Mouse (Mus musculus) heart, embryonic 11.5 days (tissue): ENCODE results near the gene Lrrc32. TPM values are rescaled to one million over a fixed set of nuclear protein-coding genes. Genes with fewer than 3 reads are reported as not detected.
A peak's percentile ranks its signal among the peaks of the same experiment; 100 is the strongest.

Experiments used
- ATAC-seq: fragments of 200-750 bp; cut with Nextera tagmentation; replicated peaks from 2 replicates; pipeline ENCODE4 v1.8.0; 2017; ENCODE audit warnings: moderate library complexity; ENCODE audit not compliant: insufficient number of reproducible peaks, low FRiP score, low TSS enrichment
- H3K27ac ChIP-seq: fragments of 300-500 bp; sonication (generic); 2 replicates; pipeline ENCODE4 v1.5.1; 2014; ENCODE audit warnings: mild to moderate bottlenecking, low read depth, low read length
- H3K27me3 ChIP-seq: fragments of 300-500 bp; sonication (generic); 2 replicates; pipeline ENCODE4 v1.6.1; 2014; ENCODE audit warnings: mild to moderate bottlenecking, low read length, mixed read lengths; ENCODE audit not compliant: control insufficient read depth, insufficient read depth
- H3K36me3 ChIP-seq: fragments of 300-500 bp; sonication (generic); 2 replicates; pipeline ENCODE4 v1.6.1; 2014; ENCODE audit warnings: mild to moderate bottlenecking, low read length, moderate library complexity, mixed read lengths; ENCODE audit not compliant: control insufficient read depth, insufficient read depth
- H3K4me1 ChIP-seq: fragments of 300-500 bp; sonication (generic); 2 replicates; pipeline ENCODE4 v1.6.1; 2014; ENCODE audit warnings: low read length; ENCODE audit not compliant: control insufficient read depth, insufficient read depth
- H3K4me2 ChIP-seq: fragments of 300-500 bp; sonication (generic); 2 replicates; pipeline ENCODE4 v1.6.1; 2014; ENCODE audit warnings: mild to moderate bottlenecking, moderate library complexity
- H3K4me3 ChIP-seq: fragments of 300-500 bp; sonication (generic); 2 replicates; pipeline ENCODE4 v1.5.1; 2014; ENCODE audit warnings: low read depth, low read length
- H3K9ac ChIP-seq: fragments of 300-500 bp; sonication (generic); 2 replicates; pipeline ENCODE4 v1.6.1; 2014; ENCODE audit warnings: mild to moderate bottlenecking, low read depth, low read length, moderate library complexity
- H3K9me3 ChIP-seq: fragments of 300-500 bp; sonication (generic); replicated peaks from 2 replicates; pipeline ENCODE4 v1.6.1; 2016; ENCODE audit warnings: low read length; ENCODE audit not compliant: control insufficient read depth
- WGBS: fragments of 180-500 bp; shearing (Covaris S2); extraction: QIAGEN DNeasy Blood & Tissue Kit; methylation state at CpG from one replicate; pipeline ENCODE4 v1.1.7; 2014; ENCODE audit not compliant: insufficient replicate concordance; 5-methylcytosine and 5-hydroxymethylcytosine counted together
- polyA plus RNA-seq: library from polyadenylated mRNA; unstranded; fragments of >200 nt; fragmentation: Nextera tagmentation; extraction: Ambion mirVana; gene quantifications from 2 replicates; pipeline ENCODE4 v1.2.1, GENCODE M21; 2014

Lrrc32 gene
- polyA plus RNA-seq, 1 experiment from 2014 or later: 3.9 TPM

- H3K27ac ChIP-seq: no peak overlapping the region
- peaks cover 6% of the 10 kb centered on the region; the same call in 1 of the 2 replicates for H3K27me3 ChIP-seq
- no peak overlapping the region for H3K4me2 ChIP-seq
- no peaks in the 10 kb centered on the region for H3K36me3 ChIP-seq
- no peaks in the 10 kb centered on the region for H3K9me3 ChIP-seq
- no peak for ATAC-seq
- H3K4me3 ChIP-seq: no peak overlapping the region
- 89% methylated on average over 3 of the region's 3 CpGs for WGBS
- H3K9ac ChIP-seq: no peak overlapping the region
- peaks cover 16% of the 10 kb centered on the region for H3K4me1 ChIP-seq
Observed at GRCm38 (mm10) chr7:98527085-98527484, 38.0 kb downstream of the Lrrc32 start.

- no peak overlapping the region for H3K9ac ChIP-seq
- H3K36me3 ChIP-seq: no peaks in the 10 kb centered on the region
- no peak overlapping the region for H3K27ac ChIP-seq
- no peaks in the 10 kb centered on the region for H3K9me3 ChIP-seq
- no peak for ATAC-seq
- H3K4me1 ChIP-seq: peaks cover 16% of the 10 kb centered on the region
- no peaks in the 10 kb centered on the region for H3K27me3 ChIP-seq
- WGBS: 53% methylated on average over 7 of the region's 7 CpGs
- no peak overlapping the region for H3K4me3 ChIP-seq
- no peak overlapping the region for H3K4me2 ChIP-seq
Observed at GRCm38 (mm10) chr7:98531612-98532011, 42.5 kb downstream of the Lrrc32 start.

DNA sequence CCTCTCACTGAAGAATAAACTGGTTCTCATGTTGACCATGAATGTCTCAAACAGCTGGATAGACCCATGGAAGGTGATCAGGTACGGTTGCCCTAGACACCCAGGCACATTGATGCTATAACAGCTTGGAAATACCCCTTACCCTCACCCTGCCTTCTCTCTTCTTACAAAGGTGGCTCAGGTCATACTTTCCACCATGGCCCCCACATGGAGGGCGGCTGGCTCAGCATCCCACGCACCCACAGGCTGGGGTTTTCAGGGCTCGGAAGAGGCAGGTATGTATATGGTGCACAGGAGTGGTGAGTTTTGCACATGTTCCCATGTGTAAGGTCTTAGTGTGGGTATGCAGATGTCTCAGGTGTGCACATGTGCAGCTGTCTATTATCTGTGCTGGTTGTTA, 43.9 kb downstream of the Lrrc32 start:
- WGBS: 79% methylated on average over 4 of the region's 4 CpGs
- Histone ChIP-seq H3K27me3 (no peaks in the 10 kb centered on the region), H3K4me1 (peaks cover 27% of the 10 kb centered on the region), H3K4me3 (no peak overlapping the region), H3K9me3 (no peaks in the 10 kb centered on the region), H3K36me3 (no peaks in the 10 kb centered on the region), H3K9ac (no peak overlapping the region), H3K4me2 (no peak overlapping the region), H3K27ac (no peak overlapping the region)
- ATAC-seq: no peak

DNA sequence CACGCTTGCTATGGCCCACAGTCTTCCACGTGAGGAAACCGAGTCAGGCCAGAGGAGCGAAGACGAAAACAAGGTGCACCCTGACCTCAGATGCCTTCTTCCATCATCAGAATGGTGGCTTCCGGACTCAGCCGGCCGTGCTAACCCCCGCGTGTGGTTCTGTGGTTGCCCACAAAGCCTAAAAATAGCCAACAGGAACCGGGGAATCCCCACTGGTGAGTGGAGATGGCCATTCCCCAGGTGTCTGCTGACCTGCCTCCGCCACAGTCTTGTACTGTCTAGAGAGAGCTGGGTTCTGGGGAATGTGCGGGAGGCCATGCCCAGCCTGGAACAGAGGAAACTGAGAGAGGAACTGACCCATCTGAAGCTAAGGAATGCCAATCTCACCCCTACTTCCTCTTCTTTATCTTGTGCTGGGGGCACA, 45.4 kb downstream of the Lrrc32 start:
- H3K27ac ChIP-seq: no peak overlapping the region
- no peaks in the 10 kb centered on the region for H3K9me3 ChIP-seq
- WGBS: 74% methylated on average over 13 of the region's 13 CpGs
- no peak overlapping the region for H3K4me2 ChIP-seq
- peaks cover 32% of the 10 kb centered on the region for H3K4me1 ChIP-seq
- no peak overlapping the region for H3K9ac ChIP-seq
- no peaks in the 10 kb centered on the region for H3K27me3 ChIP-seq
- H3K4me3 ChIP-seq: no peak overlapping the region
- no peaks in the 10 kb centered on the region for H3K36me3 ChIP-seq
- ATAC-seq: no peak

- WGBS: 82% methylated on average over 6 of the region's 6 CpGs
- Histone ChIP-seq H3K36me3 (no peaks in the 10 kb centered on the region), H3K4me2 (no peak overlapping the region), H3K27me3 (no peaks in the 10 kb centered on the region), H3K4me3 (no peak overlapping the region), H3K9ac (no peak overlapping the region), H3K9me3 (no peaks in the 10 kb centered on the region), H3K27ac (peak overlapping the region; percentile 73), H3K4me1 (peaks cover 32% of the 10 kb centered on the region)
- ATAC-seq: no peak
Observed at GRCm38 (mm10) chr7:98535191-98535590, 46.1 kb downstream of the Lrrc32 start.

DNA sequence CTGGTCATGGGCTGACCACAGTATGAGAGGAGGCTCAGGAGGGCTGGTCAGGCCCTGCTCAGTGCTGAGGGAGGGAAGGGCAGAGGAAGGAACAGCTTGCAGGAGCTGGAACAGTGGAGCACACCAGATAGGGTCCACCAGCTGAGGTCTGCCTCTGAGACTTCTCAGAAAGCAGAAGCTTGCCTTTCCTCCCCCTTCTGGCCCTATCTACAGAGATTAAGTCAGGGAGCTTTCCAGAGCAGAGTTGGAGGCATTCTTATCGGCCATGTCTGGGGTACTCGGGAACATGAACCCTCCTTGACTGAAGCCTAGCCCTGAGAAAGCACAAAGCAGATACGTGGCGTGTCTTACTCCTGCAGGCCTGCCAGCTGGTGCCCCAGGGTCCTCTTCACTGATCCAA, 46.8 kb downstream of the Lrrc32 start:
- ATAC-seq: peak; percentile 64; the same call in 1 of the 2 replicates
- H3K4me1 ChIP-seq: peaks cover 32% of the 10 kb centered on the region
- H3K27ac ChIP-seq: peak overlapping the region; percentile 73
- 41% methylated on average over 4 of the region's 4 CpGs for WGBS
- H3K27me3 ChIP-seq: no peaks in the 10 kb centered on the region
- no peaks in the 10 kb centered on the region for H3K36me3 ChIP-seq
- no peaks in the 10 kb centered on the region for H3K9me3 ChIP-seq
- H3K9ac ChIP-seq: no peak overlapping the region
- no peak overlapping the region for H3K4me3 ChIP-seq
- H3K4me2 ChIP-seq: no peak overlapping the region

DNA sequence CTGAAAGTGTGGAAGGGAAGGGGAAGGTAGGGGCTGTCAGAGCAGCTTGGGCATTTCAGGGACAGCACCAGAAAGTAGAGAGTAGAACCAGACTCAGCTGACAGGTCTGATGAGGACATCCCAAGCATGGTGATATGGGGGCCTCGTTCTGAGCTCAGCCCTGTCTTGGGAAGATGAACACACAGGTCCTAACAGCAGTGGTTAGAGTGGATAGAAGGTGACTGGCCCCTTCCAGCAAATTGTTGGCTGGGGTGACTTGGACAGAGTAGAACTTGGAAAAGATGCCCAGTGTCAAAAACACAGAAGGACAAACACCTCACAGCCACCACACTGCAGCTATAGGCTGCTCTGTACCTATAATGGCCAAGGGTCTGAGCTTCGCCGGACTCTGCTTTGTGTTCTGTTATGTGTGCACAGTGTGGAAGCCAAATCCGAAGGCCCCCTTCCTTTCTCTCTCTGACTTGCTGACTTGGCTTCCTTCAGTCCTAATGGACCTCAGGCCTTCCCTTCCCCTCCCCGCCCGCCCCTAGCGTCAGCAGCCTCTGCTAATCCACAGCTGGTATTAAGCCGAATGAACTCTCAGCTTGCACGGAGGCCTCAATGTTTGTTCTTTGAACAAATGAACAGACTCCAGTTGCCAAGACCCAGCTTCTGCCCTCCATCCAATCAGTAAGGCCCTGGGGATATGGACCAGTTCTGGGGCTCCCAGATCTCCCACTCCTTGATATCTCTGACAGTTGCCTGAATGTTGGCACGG, 48.3 kb downstream of the Lrrc32 start:
- H3K9me3 ChIP-seq: no peaks in the 10 kb centered on the region
- H3K27ac ChIP-seq: peak overlapping the region; percentile 32; the same call in 1 of the 2 replicates
- H3K9ac ChIP-seq: no peak overlapping the region
- 48% methylated on average over 10 of the region's 10 CpGs for WGBS
- ATAC-seq: no peak
- H3K27me3 ChIP-seq: no peaks in the 10 kb centered on the region
- peaks cover 32% of the 10 kb centered on the region for H3K4me1 ChIP-seq
- H3K4me2 ChIP-seq: no peak overlapping the region
- no peaks in the 10 kb centered on the region for H3K36me3 ChIP-seq
- H3K4me3 ChIP-seq: no peak overlapping the region

DNA sequence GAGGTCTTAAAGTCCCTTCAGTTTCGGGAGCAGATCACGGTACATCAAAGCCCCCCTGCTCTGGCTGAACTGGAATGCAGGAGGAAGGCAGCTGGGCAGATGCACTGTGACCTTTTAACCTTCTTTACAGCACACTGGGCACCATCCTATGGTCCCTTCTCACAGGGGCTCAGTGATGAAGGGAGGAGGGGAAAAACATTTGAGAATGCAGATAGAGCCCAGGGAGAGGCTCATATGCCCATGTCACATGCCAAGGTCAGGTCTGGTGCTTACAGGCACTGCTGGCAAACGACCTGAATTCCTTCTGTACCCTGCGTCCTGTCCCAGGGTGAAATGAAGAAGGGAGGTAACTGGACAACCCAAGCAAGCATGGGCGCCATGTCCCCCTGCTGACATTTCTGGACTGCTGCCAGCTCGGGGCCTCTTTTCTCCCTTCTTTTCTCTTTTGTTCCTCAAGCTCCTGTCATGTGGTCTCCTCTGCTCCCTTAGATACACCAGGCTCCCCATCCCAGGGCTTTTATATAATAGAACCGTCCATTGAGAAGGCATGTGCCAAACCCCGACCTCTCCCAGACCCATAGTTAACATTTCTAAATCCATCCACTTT, 49.0 kb downstream of the Lrrc32 start:
- peaks cover 32% of the 10 kb centered on the region for H3K4me1 ChIP-seq
- no peaks in the 10 kb centered on the region for H3K9me3 ChIP-seq
- no peaks in the 10 kb centered on the region for H3K36me3 ChIP-seq
- H3K4me2 ChIP-seq: no peak overlapping the region
- peak overlapping the region; percentile 32; the same call in 1 of the 2 replicates for H3K27ac ChIP-seq
- no peaks in the 10 kb centered on the region for H3K27me3 ChIP-seq
- no peak overlapping the region for H3K4me3 ChIP-seq
- no peak overlapping the region for H3K9ac ChIP-seq
- no peak for ATAC-seq
- 51% methylated on average over 8 of the region's 8 CpGs for WGBS
